Mouse (Mus musculus): ENCODE measurements at regions not wholly inside any gene's neighbourhood (a gene's known extent, or its start where the extent isn't known, plus 50 kb on each side); places are given as distances from the start of the nearest gene placed in this dataset.
"Not testable (repeated sequence)": the region's sequence is repeated elsewhere in the genome, so short reads cannot be mapped to it uniquely, and the experiment has no call there.

DNA sequence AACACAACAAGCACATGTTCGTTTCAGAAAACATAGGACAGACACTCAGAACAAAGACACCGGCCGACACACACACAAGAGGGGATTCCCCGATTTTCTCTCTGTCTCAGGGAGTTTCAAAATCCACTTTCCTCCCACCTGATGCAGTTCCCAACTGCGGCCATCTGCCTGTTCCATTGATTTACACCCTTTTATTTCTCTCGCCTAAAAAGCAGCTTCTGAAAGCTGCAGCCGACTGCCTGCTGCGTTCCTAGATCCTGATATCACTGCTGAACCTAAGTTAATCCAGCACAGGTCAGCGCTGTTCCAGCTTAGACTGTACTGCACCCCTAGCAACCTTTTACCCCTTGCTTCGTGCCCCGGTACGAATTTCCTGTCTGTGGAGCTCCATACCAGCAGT, 237.0 kb downstream of the Impad1 start:
- DNase-seq, result no peak

DNA sequence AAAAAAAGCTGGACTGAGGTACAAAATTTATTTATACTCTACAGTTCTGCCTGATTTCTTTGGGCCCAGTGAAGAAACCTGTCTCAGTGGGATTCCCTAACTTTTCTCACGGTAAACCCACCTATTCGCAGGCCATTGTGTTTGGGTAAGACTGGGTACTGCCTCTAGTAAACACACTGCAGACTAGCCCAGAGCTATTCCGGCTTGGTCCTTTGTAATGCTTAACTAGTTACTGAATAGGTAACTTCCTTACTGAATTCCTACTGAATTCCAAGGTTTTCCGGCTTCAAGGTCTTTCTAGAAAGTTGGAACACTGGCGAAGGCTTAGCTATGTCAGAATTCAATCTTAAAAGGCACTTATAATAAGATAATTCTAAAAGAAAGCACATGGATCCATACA, 242.9 kb downstream of the Impad1 start:
- no peak for DNase-seq

DNA sequence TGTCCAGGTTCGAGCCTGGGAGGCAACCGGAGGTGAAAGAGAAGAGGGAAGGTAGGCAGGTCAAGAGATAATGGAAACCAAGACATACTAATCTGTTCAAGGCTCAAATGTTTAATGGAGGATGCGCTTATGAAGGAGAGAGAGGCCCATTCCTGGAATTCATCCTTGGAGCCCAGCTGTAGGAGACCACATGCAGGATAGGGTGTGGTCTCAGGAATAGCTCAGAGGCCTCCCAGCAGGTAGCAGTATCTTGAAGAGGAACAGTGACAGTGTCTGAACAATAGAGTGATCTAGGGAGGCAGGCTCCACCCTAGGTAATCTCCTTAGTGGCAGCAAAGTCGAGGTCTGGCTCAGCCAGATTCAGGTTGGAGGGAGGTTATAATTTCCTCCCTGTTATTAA, 243.3 kb downstream of the Impad1 start:
- DNase-seq, result no peak

DNA sequence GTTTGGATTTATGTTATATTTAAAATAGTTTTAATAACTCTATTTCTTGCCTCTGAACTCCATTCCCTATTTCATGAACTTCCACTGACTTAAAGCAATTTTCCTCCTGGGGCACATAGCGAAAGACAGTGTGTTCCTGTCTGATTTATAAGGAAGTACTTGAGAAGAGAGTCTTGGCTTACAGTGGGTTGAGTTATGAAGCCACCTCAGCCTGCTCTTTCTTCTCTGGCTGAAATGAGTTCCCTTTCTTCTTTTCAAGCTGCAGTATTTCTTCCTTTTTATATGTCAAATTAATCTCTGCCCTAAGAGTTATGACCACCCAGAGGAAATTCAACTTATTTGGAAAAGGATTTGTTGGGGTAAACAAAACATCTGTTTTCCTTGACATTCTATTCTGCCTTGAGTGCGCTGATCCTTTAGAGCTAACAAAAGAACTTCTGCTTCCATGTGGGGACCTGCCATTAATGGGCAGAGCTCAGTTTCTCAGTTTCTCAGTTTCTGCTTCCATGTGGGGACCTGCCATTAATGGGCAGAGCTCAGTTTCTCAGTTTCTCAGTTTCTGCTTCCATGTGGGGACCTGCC, 255.9 kb downstream of the Impad1 start:
- DNase-seq, result no peak

DNA sequence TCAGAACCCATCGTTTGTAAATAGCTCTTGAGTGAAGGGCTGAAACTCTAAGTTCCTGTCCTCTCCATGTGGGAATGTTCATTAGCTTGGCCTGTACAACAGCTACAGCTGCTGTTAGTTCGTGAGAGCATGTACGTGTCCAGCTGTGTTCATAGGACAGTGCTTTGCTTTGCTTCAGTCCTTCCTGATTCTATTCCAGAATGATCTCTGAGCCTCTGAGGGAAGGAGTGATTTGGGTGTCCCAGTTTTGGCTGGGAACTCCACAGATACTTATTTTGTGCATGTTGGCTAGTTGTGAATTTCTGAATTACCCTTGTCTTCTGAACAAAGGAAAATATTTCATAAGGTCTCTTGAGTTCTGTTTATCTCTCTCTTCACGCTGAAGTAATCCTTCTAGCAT, 261.0 kb downstream of the Impad1 start:
- DNase-seq, result no peak

DNA sequence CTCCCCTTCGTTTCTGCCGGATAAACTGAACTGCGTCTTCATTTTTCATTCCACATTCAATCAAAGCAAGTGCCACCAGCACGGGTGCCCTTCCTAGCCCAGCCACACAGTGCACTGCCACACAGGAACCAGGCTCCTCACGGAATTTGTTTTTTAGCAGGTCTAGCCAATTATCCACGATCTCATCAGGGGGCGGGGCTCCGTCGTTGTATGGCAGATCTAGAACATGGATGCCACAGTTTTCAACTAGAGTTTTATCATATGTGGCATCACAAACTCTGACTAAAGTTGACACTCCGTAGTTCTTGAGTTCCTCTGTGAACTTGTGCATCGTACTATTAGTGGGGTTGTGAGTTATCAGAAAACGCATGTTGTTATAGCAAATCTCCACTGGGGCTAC, 264.8 kb downstream of the Impad1 start:
- DNase-seq, result no peak

DNA sequence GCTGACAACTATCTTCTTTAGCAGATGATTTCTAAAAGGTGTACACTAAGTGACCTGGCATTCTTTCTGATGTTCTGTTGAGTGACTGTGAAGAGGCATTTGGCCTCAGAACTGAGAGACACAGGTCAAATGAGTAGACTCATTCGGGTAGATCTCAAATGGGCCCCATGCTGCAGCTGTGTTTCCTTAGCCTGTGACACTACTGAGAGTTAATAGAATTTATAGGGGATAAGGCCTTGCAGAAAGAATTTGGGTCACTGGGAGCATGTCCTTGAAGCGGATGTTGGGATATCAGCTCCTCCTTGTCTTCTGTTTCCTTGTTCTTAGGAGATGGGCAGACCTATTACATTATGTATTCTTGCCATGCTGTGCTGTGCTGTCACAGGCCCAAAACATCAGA, 271.4 kb downstream of the Impad1 start:
- DNase-seq, result no peak

DNA sequence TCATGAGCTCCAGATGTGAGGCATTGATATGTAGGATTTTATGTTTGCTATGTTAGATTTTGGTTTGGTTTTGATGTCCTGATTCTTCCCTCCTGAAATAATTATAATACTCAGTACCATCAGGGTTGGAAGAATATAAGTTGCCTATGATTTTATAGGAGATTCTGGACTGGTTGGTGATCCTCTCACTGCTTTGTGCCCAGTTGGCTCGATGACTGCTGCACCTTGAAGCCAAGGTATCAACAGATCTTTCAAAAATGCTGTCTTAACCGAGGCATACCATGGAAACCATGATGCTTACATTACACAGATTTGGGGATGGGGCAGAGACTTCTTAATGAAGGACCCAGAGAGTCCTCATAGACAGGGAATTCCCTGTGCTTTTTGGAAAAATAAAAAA, 274.4 kb downstream of the Impad1 start:
- no peak for DNase-seq

DNA sequence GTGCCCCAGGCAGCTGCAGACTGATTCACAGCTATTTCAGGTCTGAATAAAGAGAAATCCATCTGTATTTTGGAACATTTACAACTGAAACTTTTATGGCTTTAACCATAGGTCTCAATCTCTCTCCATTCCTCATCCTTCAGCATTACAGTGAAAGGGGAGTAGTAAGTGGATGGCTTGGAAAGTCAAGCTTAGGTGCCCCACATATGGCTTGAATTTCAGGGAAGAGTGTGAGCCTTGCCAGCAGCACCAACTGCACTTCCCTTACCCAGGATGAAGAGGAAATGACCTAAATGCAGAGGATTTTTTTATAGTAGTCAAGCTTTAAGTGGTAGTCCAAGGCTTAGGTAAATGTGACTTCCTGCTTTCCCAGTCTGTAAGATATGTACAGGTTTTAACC, 279.8 kb downstream of the Impad1 start:
- no peak for DNase-seq

DNA sequence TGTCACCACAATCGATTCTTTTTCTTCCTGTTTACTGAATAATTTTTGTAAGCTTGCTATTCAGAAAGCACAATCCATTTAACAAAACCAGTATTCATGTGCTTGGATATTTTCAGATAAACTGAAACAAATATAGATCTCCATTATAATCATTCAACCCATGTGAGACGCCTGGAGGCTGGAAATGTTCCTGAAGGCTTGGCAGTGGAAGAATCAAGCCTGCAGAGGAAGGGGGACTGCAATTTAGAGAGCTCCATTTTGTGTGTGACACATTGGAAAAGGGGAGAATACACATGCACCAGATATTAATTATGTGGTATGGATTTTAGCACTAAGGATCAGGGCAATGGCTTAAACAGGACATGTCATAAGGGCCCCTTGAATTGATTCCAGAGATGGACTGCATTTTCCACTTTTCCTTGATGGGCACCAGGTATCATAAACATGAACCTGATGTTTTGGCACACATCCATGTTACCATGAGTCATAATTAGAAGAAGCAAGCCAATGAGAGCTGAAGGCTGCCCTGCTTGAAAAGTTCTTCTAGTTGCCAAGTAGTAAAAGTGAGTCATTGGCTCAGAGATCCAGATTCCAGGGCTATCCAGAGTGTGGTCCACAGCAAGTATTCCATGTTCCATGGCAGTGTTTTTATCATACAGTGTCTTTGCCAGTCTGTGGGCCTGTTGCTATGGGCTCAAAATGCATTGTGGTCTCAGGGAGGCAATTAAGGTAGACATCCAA, 282.8 kb downstream of the Impad1 start:
- DNase-seq, result no peak

DNA sequence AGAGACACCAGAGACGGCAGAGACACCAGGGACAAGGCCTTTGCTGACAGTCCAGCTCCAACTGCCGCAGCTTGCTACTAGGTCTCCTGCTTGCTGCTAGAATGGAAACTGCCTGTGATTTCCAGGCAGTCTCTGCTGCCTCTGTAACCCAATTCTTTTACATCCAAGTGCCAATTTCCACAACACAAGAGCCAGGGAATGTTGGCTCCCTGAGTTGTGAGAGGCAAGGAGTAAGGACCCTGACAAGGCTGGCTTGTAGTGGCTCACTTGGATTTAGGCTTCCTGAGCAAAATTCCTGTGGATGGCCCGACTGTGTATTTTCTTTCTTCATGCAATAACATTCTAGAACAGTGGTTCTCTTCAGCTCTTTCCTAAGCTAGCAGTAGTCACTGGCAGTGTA, 283.9 kb downstream of the Impad1 start:
- DNase-seq, result no peak

DNA sequence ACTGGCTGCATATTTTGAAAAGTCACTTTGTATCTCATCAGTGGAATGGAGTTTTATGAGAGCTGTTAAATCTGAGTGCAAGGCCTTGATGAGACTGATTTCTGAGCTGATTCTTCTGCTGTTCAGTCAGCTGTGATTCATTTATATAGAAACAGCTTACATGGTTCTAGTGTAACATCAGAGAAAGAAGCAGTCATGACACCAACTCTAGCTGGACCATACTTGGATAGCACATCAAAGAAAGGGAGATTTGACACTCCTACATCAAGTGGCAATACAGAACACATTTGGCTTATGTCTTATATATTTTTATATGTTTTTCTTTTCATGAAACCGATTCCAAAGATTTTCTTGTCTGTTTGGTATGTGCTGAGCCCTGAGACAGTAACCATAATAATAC, 296.0 kb downstream of the Impad1 start:
- no peak for DNase-seq

DNA sequence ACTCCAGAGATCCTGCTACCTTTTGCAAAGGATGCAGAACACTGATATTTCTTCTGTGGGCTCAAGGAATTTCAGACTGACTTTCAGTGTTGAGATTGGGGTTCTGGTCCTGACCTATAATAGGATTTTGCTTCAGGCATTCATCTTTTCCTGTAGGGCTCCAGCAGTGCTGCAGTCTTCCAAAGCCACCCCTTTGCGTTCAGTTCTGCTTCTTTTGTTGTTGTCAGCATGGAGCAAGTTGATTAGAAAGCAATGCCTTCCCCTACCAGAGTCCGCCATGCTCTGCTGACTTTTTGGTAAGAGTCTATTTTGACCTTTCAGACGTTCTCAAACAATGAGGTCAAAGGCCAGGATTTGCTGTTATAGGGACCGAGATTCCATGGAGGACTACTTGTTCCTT, 297.0 kb downstream of the Impad1 start:
- no peak for DNase-seq

DNA sequence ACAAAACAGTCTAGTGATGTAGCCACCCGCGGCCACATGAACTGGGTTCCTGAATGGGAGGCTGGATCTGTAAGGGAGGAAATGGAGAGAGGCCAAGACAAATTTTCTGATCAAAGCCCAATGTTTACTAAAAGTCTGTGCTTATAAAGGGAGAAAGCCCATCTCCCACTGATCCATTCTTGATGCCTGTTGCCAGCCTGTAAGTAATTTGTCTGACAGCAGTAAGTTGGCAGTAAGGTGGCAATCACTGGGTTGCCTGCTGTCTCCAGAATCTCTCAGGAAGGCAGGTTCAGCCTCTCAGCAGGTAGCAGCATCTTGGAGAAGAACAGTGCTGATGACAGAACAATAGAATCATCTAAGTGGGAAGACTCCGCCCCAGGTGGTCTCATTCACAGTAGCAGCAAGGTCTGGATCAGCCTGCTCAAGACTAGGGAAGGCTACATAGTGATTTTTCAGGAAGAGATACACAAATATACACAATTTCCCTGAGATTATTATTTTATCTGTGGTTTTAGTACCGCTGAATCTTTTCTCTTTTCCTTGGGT, 327.9 kb downstream of the Impad1 start:
- DNase-seq, result no peak

DNA sequence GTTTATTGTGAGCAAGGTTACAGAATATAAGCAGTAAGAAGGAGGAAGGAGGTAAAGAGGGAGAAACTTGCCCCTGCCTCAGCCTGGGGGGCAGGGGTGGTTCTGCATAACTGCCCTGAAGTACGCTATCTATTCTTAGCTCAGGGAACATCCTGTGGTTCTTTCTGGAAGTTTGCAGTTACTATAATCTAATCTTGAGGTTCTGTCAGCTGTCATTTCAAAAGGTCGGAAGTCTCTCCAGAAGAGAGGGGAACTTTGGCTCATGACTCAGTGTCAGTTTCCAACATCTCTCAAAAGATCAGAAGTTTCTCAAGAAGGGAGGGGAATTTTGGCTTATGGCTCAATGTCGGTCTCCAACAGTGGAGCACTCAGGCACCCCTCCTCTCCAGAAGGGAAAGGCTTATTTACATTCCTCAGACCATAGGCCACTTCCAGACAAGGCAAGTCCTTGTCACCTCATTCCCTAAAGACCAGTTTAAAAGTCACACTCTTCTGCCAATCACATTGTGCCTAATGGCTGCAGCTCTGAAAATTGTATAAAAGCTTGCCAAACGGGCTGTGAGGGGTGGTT, 328.9 kb downstream of the Impad1 start:
- no peak for DNase-seq

DNA sequence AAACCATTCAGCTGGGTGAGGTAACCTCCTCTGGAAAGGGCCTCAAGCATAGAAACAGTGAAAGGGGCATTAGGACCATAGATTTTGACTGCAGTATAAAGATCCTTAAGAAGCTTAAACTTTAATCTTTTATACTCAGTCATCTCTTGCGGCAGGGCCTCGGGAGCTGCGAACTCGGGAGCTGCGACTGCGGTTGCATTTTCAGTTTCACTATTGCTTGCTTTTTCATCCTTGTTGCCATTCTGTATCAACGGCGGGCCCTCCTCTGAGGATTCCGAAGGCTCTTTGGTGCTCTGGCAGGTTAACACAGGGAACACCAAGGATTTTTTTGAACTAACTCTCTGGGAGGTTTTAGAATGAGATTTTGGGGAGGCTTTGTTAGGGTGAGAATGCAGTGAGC, 333.9 kb downstream of the Impad1 start:
- DNase-seq, result no peak

DNA sequence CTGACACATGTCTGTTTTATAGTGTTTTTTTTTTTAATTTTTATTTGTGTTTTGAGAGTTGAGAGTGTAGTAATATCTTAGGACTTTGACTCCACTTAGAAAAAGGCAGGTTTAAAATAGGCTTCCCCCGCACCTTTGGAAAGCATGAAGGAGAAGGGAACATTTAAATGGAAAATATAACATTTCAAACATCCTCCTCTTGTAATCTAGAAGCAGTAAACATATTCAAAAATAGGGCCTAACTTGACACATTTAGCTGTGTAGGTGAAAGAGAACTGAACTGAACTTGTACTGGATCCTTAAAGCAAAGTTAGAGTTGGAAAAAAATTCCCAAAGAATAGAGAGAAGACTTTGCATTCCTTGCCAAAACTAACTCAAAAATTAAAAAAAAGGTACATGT, 343.1 kb downstream of the Impad1 start:
- DNase-seq, result no peak

DNA sequence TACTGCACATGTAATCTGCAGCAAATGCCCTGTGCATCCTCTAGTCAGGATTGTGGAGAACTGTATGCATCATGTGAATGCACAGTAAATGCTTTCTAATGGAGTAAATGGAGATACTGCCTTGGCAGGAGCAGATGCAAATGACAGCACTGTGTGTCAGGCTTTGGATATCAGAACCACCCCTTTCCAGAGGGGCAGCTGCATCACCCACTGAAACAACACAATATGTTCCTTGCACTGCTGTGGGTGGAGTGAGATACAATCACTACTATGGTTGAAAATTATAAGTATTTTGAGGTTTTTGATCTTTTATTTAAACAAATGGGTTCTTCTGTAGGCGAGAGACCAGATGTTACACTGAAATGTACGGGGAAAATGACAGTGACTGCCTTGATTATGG, 350.5 kb downstream of the Impad1 start:
- no peak for DNase-seq

DNA sequence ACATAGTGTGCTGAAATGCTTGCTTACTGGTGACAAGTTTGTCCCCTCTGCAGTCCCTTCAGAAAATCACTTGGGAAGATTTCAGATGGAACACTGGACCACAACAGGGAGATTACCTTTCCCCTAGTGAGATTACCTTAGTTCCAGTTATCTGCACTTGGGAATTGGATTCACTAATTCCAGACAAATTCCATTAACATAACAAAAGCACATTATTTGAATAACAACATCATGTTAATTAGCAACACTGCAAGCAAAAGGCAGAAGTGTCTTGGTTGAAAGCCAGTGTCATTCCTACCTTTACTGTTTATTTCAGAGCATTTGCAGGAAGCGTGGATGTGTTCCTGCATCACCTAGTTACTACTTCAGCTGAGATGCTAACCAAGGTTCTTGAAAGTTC, 355.6 kb downstream of the Impad1 start:
- no peak for DNase-seq

DNA sequence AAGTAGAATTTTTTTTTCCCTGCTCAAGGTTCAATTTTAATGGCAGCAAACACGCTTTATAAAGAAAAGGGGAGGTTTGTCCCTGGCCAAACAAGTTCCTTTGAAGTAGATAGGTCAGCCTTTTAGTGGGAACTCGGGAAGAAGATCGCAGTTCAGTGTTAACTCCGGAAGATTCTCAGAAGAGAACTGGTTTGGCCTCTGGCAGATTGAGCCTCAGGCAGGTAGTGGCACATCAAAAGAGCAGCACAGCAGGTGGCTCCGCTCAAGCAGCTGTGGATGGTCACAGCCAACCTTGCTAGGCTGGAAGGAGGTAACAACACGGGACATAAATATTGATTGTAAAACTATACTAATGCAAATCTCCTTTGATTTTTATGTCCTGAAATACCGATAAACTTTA, 347.2 kb upstream of the Sdr16c6 start:
- DNase-seq, result not testable (repeated sequence)

DNA sequence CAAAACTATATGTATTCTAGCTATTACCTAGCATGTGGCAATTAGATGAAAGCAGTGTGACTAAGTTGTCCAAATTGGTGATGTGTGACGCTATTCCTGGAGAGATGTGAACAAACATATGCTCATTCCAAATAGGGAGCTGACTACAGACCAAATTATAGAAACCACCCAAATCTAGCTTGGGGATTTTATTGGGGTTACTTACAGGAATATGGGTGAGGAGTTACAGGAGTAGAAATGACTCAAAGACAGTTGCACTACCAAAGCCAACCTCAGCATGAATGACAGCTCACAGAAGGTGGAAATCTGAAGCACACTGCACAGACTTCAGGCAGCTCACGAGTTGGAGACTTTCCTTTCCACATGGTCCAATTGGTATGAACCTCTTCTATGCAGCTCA, 326.5 kb upstream of the Sdr16c6 start:
- no peak for DNase-seq

DNA sequence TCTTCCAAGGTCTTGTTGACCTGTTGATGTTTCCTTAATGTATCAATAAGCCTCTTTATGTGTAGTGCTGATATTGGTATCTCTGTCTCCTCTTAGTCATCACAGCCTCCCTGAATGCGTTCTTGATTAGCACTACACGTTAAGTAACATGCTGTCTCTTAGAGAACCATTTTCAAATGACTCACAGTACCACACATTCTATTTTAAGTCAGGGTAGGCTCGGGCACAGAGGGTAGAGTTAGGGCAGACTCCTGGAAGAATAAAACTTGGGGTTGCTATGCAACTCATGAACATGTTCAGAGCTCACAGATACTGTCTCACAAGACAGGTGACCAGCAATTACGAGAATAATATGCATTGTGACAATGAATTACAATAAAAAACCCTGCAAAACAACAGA, 320.1 kb upstream of the Sdr16c6 start:
- no peak for DNase-seq

DNA sequence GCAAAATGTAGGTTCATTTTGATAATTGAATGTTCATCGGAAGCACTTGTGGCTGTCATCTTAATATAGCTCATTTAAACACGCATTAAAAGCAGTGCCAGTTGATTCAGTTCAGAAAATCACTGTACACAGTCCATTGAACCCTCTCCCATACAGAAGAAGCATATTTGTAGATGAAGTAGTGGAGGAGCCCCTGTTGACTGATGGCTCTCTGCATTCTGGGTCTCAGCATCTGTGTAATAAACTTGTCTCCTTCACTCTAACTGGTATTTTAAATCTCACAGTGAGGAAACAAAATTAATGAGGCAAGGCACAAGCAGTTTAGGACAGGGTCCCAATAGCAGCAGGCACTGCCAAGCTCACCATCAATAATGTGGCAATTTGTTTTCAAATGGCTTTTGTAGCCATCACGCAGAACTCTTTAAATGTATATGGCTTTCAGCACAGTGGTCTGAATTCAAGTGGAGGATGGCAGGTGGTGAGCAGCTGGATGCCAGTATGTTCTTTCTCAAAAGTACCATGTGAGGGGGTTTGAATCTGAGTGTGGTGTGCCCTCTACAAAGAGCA, 302.8 kb upstream of the Sdr16c6 start:
- DNase-seq, result no peak

All from adrenal gland, adult 2 months (tissue).